Mouse (Mus musculus): ENCODE data around the gene Ptgdr. TPM values are rescaled to one million over a fixed set of nuclear protein-coding genes. Genes with fewer than 3 reads are reported as not detected.
"Not testable (repeated sequence)": the region's sequence is repeated elsewhere in the genome, so short reads cannot be mapped to it uniquely, and the experiment has no call there.

The Ptgdr gene
- polyA plus RNA-seq, 1 experiment: not detected

DNA sequence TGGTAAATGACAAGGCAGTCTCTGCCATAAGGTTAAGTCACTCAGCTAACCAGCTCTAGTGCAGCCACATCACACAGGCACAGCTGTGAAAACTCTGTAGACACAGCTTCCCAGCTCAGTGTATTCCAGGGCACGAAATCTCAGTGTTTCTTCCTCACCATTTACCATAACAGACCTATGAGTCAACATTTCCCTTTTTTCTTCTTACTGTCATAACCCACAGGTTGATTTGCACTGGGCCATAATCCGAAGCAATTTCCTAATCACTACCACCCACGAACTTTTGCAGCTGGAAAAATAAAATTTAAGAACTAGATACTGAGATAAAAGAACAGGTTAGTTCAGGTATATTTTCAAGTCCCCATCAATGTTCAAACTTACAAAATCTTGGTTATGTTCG, 31.4 kb downstream of the Ptgdr start:
- H3K79me3 ChIP-seq (ENCODE audit: low read depth): no peaks in the 10 kb centered on the region
- no peak overlapping the region for H3K4me3 ChIP-seq (ENCODE audit: insufficient read depth, poor library complexity, severe bottlenecking)
- no peaks in the 10 kb centered on the region for H3K27me3 ChIP-seq (ENCODE audit: control insufficient read depth, insufficient read depth, insufficient read length)
- no peaks in the 10 kb centered on the region for H3K79me2 ChIP-seq (ENCODE audit: control insufficient read depth, insufficient read depth)
- no peaks in the 10 kb centered on the region for H3K36me3 ChIP-seq (ENCODE audit: control insufficient read depth, insufficient read depth)
- no peak overlapping the region for H3ac ChIP-seq (ENCODE audit: control insufficient read depth, insufficient read length, low read depth)
- TF ChIP-seq CEBPB (IDR thresholded peaks at IDR 0.05; ENCODE audit: low read depth) (no peak), CTCF (IDR thresholded peaks at IDR 0.05; ENCODE audit: control insufficient read depth, insufficient read depth, insufficient read length) (no peak), USF1 (IDR thresholded peaks at IDR 0.05; ENCODE audit: low read depth) (no peak), MYOG (IDR thresholded peaks at IDR 0.05; ENCODE audit: control insufficient read depth, extremely low read depth, insufficient read length) (no peak), MYOD1 (IDR thresholded peaks at IDR 0.05; ENCODE audit: control insufficient read depth, insufficient read length, low read depth) (no peak), MAX (IDR thresholded peaks at IDR 0.05) (no peak), FOSL1 (IDR thresholded peaks at IDR 0.05; ENCODE audit: insufficient read depth, low read length, poor library complexity, severe bottlenecking) (no peak)

DNA sequence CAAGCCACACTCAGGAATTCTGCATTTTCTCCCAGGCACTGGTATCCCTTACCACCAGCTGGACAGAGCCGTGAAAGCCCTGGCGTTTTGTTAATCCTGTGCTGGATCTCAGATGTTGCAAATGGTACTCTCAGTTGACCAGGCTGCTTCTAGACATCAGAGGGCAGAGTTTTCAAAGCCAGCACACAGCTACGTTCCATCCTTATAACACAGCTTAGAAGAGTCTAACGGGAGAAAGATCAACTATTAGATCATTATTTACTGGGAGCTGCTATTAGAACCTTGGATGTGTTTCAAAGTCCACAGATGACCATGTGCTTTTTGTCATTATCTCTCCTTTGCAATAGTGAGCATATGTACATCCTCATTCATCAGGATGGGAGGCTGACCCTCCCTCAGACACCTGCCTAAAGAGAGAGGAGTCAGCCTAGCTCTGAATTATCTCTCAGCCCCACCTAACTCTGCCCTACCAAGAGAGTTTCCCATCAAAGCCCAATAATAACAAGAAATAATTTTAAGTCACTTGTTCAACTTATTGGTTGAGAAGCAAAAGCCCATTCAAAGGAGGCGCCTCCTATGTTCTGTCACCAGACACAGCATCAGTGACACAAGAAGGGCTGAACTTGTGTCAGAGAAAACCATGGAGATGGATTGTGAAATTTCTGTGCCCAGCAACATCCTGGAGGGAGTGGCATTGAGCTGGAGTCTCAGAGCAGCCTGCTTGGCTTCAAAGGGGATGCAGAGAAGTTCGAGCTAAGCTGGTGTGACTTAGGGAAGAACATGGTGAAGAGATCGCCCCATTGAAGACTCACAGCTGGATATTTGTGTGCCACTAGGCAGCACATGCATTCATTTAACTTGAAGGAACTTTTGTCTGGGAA, 37.8 kb downstream of the Ptgdr start:
- H3K36me3 ChIP-seq (ENCODE audit: control insufficient read depth, insufficient read depth): no peaks in the 10 kb centered on the region
- H3K79me3 ChIP-seq (ENCODE audit: low read depth): no peaks in the 10 kb centered on the region
- no peak overlapping the region for H3ac ChIP-seq (ENCODE audit: control insufficient read depth, insufficient read length, low read depth)
- H3K4me3 ChIP-seq (ENCODE audit: insufficient read depth, poor library complexity, severe bottlenecking): no peak overlapping the region
- H3K27me3 ChIP-seq (ENCODE audit: control insufficient read depth, insufficient read depth, insufficient read length): no peaks in the 10 kb centered on the region
- H3K79me2 ChIP-seq (ENCODE audit: control insufficient read depth, insufficient read depth): no peaks in the 10 kb centered on the region
- no peak for TF ChIP-seq MYOG (IDR thresholded peaks at IDR 0.05; ENCODE audit: control insufficient read depth, extremely low read depth, insufficient read length)
- TF ChIP-seq MYOD1 (IDR thresholded peaks at IDR 0.05; ENCODE audit: control insufficient read depth, insufficient read length, low read depth): no peak
- TF ChIP-seq CTCF (IDR thresholded peaks at IDR 0.05; ENCODE audit: control insufficient read depth, insufficient read depth, insufficient read length): no peak
- TF ChIP-seq MAX (IDR thresholded peaks at IDR 0.05): no peak
- TF ChIP-seq FOSL1 (IDR thresholded peaks at IDR 0.05; ENCODE audit: insufficient read depth, low read length, poor library complexity, severe bottlenecking): no peak
- no peak for TF ChIP-seq USF1 (IDR thresholded peaks at IDR 0.05; ENCODE audit: low read depth)
- TF ChIP-seq CEBPB (IDR thresholded peaks at IDR 0.05; ENCODE audit: low read depth): no peak

DNA sequence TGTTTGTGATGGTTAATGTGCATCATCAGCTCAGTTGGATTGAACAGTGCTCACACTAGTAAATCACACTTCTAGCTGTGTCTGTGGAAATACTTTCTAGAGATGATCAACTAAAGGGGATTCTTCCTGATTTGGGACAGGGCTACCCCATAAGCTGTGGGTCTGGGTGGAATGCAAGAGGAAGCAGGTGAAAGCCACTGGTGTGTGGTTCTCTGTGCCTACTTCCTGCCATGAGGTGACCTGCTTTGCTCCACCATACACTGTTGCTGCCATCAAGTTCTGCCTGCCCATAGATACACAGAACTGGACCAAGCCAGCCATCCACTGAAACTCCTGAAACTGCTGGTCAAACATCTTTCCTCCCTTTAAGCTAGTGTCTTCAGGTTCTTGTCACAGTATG, 46.0 kb downstream of the Ptgdr start:
- not testable (repeated sequence) for H3K36me3 ChIP-seq (ENCODE audit: control insufficient read depth, insufficient read depth); H3K79me2 ChIP-seq (ENCODE audit: control insufficient read depth, insufficient read depth); H3K79me3 ChIP-seq (ENCODE audit: low read depth); H3K4me3 ChIP-seq (ENCODE audit: insufficient read depth, poor library complexity, severe bottlenecking); H3ac ChIP-seq (ENCODE audit: control insufficient read depth, insufficient read length, low read depth); H3K27me3 ChIP-seq (ENCODE audit: control insufficient read depth, insufficient read depth, insufficient read length)

Other genes starting within 250 kb of the Ptgdr start
- 0.56 TPM for gene Gm5624, start 231.4 kb downstream of the Ptgdr start, polyA plus RNA-seq (2012; fragmentation: generic; extraction: Trizol)
- 0.13 TPM for gene Gm8257, start 152.9 kb downstream of the Ptgdr start, polyA plus RNA-seq (2012; fragmentation: generic; extraction: Trizol)
- not detected for gene Gm8267, start 109.0 kb downstream of the Ptgdr start, polyA plus RNA-seq (2012; fragmentation: generic; extraction: Trizol)
- gene Ptger2, start 128.8 kb upstream of the Ptgdr start, polyA plus RNA-seq (2012; fragmentation: generic; extraction: Trizol): not detected